Mouse (Mus musculus) kidney, embryonic 14.5 days (tissue): ENCODE results near the gene Dnajc4. TPM values are rescaled to one million over a fixed set of nuclear protein-coding genes. Genes with fewer than 3 reads are reported as not detected.
A peak's percentile ranks its signal among the peaks of the same experiment; 100 is the strongest.

Experiments
- ATAC-seq: fragments of 200-750 bp; cut with Nextera tagmentation; 2 replicates; pipeline ENCODE4 v1.8.0; 2017; ENCODE audit warnings: moderate number of reproducible peaks, mild to moderate bottlenecking, moderate TSS enrichment, moderate library complexity; ENCODE audit not compliant: low FRiP score, low TSS enrichment
- H3K27ac ChIP-seq: fragments of 300-500 bp; sonication (generic); 2 replicates; pipeline ENCODE4 v1.5.1; 2014; ENCODE audit warnings: low read depth, mild to moderate bottlenecking, low read length, moderate library complexity, mixed read lengths
- H3K27me3 ChIP-seq: fragments of 300-500 bp; sonication (generic); 2 replicates; pipeline ENCODE4 v1.6.1; 2014; ENCODE audit warnings: mild to moderate bottlenecking, low read length; ENCODE audit not compliant: control insufficient read depth, insufficient read depth
- H3K36me3 ChIP-seq: fragments of 300-500 bp; sonication (generic); 2 replicates; pipeline ENCODE4 v1.6.1; 2014; ENCODE audit warnings: low read length, mixed read lengths; ENCODE audit not compliant: control insufficient read depth, insufficient read depth
- H3K4me1 ChIP-seq: fragments of 300-500 bp; sonication (generic); 2 replicates; pipeline ENCODE4 v1.6.1; 2014; ENCODE audit warnings: low read length, mixed read lengths; ENCODE audit not compliant: control insufficient read depth, insufficient read depth
- H3K4me2 ChIP-seq: fragments of 300-500 bp; sonication (generic); replicated peaks from 2 replicates; pipeline ENCODE4 v1.6.1; 2014; ENCODE audit warnings: low read depth, mild to moderate bottlenecking, low read length
- H3K4me3 ChIP-seq: fragments of 300-500 bp; sonication (generic); 2 replicates; pipeline ENCODE4 v1.5.1; 2014; ENCODE audit warnings: mild to moderate bottlenecking, low read length
- H3K9ac ChIP-seq: fragments of 300-500 bp; sonication (generic); 2 replicates; pipeline ENCODE4 v1.6.1; 2014; ENCODE audit warnings: low read depth, mild to moderate bottlenecking, low read length, moderate library complexity
- H3K9me3 ChIP-seq: fragments of 300-500 bp; sonication (generic); 2 replicates; pipeline ENCODE4 v1.6.1; 2016; ENCODE audit warnings: low read length; ENCODE audit not compliant: control insufficient read depth
- WGBS: fragments of 180-500 bp; shearing (Covaris S2); extraction: QIAGEN DNeasy Blood & Tissue Kit; methylation state at CpG from one replicate; pipeline ENCODE4 v1.1.7; 2014; 5-methylcytosine and 5-hydroxymethylcytosine counted together
- polyA plus RNA-seq: library from polyadenylated mRNA; unstranded; fragments of >200 nt; fragmentation: Nextera tagmentation; extraction: Ambion mirVana; gene quantifications from 2 replicates; pipeline ENCODE4 v1.2.1, GENCODE M21; 2014

The Dnajc4 gene
- polyA plus RNA-seq, 1 experiment from 2014 or later = 24.0 TPM

DNA sequence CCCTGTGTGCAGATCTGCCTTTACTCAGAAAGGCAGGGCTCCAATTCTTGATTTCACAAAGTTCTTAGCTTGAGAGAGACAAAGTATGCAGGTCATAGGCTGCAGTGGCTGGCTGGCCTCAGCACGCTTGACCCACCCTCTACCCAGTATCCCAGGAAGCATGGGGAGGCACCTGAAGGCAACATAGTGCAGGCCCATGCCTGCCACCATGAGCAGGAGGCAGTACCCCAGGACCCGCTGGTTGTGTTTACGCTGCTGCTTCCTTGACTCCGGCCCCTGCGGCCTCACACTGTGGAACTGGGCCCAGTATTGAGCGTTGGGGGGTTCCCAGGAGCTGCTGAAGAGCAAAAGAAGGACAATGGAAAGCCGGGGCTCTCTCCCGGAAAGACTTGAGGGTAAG lies 3.1 kb downstream of the Dnajc4 start:
- Histone ChIP-seq H3K4me2 (no peak overlapping the region), H3K9me3 (no peaks in the 10 kb centered on the region), H3K4me3 (no peak overlapping the region), H3K9ac (no peak overlapping the region), H3K4me1 (peaks cover 23% of the 10 kb centered on the region), H3K27me3 (no peaks in the 10 kb centered on the region), H3K36me3 (peaks cover 6% of the 10 kb centered on the region; the same call in 1 of the 2 replicates), H3K27ac (no peak overlapping the region)
- 82% methylated on average over 8 of the region's 8 CpGs for WGBS
- no peak for ATAC-seq

DNA sequence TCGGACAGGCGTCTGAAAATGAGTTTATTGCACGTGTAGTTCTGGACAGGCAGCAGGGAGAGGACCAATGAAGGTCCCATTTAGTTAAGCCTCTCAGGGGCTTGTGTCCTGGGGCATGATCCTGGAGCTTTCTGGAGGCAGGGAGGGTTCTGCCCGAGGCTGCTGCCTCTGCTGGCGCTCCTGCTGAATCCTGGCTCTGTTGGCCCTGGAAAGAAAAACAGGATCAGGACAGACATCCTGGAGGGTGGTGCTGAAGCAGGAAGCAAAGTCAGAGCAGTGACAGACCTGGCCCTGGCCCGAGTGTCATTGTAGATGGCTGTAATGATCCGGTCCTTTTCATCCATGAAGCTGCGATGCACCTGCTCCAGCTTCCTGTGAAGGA lies 4.5 kb downstream of the Dnajc4 start:
- Histone ChIP-seq H3K4me1 (peaks cover 17% of the 10 kb centered on the region), H3K9ac (peak overlapping the region; percentile 96), H3K27me3 (no peaks in the 10 kb centered on the region), H3K36me3 (peaks cover 16% of the 10 kb centered on the region; the same call in 1 of the 2 replicates), H3K9me3 (no peaks in the 10 kb centered on the region), H3K4me3 (peak overlapping the region; percentile 85), H3K27ac (peak overlapping the region; percentile 69; the same call in 1 of the 2 replicates), H3K4me2 (peak overlapping the region; percentile 90)
- ATAC-seq = no peak
- WGBS = 2% methylated on average over 8 of the region's 8 CpGs

GRCm38 (mm10) chr19:6987061-6987903 lies 5.1 kb downstream of the Dnajc4 start, which contains the start of gene Vegfb:
Gene Vegfb, minus strand, starts transcription at chr19:6987651.
- Histone ChIP-seq H3K36me3 (peaks cover 20% of the 10 kb centered on the region; the same call in 1 of the 2 replicates), H3K27ac (peak within 1 kb of the TSS; percentile 69; the same call in 1 of the 2 replicates), H3K27me3 (no peaks in the 10 kb centered on the region), H3K9me3 (no peaks in the 10 kb centered on the region), H3K9ac (peak within 1 kb of the TSS; percentile 96), H3K4me1 (peaks cover 16% of the 10 kb centered on the region), H3K4me2 (peak within 1 kb of the TSS; percentile 90), H3K4me3 (peak within 1 kb of the TSS; percentile 85)
- ATAC-seq = peak; percentile 56
- WGBS = 1% methylated on average over 75 of the region's 85 CpGs

DNA sequence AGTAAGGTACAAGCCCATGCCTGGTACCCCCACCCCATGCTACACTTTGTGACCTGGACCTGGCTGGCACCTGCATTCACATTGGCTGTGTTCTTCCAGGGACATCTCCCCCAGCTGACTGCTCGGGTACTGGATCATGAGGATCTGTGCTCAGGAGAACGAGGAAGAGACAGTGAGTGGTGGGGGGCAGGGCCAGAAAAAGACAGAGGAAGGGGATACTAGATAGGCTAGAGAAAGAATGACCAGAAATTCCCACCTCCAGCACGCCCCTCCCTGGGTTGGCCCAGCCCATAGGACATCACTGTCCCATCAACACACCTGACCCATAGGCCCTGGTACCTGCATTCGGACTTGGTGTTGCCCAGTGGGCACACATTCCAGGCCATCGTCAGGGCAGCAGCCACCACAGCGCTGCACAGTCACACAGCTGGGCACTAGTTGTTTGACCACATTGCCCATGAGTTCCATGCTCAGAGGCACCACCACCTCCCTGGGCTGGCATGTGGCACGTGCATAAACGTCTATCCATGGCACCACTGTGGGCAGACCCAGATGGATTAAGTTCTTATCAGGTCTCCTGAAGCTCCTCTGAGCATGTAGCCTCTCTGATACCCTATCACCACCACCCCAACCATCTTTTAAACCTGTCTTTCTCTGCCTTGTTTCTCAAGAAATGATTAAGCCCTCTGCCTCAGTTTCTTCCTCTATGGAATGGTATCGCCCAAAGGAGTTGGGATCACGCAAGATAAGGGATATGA lies 6.2 kb downstream of the Dnajc4 start:
- Histone ChIP-seq H3K4me1 (peaks cover 18% of the 10 kb centered on the region), H3K4me3 (peak overlapping the region; percentile 85), H3K27ac (no peak overlapping the region), H3K9ac (peak overlapping the region; percentile 96; the same call in 1 of the 2 replicates), H3K4me2 (peak overlapping the region; percentile 90), H3K36me3 (peaks cover 22% of the 10 kb centered on the region; the same call in 1 of the 2 replicates), H3K27me3 (no peaks in the 10 kb centered on the region), H3K9me3 (no peaks in the 10 kb centered on the region)
- 76% methylated on average over 10 of the region's 10 CpGs for WGBS
- no peak for ATAC-seq

- Histone ChIP-seq H3K36me3 (peaks cover 22% of the 10 kb centered on the region; the same call in 1 of the 2 replicates), H3K9me3 (no peaks in the 10 kb centered on the region), H3K4me2 (no peak overlapping the region), H3K4me3 (no peak overlapping the region), H3K27ac (no peak overlapping the region), H3K9ac (no peak overlapping the region), H3K27me3 (no peaks in the 10 kb centered on the region), H3K4me1 (peaks cover 22% of the 10 kb centered on the region)
- ATAC-seq = no peak
- 84% methylated on average over 19 of the region's 19 CpGs for WGBS
Observed at GRCm38 (mm10) chr19:6985300-6985699, 7.1 kb downstream of the Dnajc4 start.

DNA sequence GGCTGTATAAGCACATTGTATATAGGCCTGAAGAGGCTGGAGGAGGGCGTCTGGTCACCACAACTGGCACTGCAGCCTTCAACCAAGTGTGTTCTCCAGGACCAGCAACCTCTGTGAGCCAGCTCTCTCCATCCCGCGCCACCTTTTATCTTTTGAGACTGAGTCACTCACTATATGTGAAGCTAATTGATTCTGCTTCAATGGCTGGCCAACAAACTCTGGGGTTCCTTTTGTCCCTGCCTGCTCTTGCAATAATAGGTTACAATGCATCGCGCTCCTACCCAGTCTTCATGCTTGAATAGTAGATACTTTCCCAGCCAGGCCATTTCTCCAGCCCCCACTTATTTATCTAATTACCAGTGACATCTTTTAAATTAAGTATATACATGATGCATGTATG lies 8.8 kb downstream of the Dnajc4 start:
- Histone ChIP-seq H3K9ac (no peak overlapping the region), H3K27ac (no peak overlapping the region), H3K4me2 (no peak overlapping the region), H3K4me3 (no peak overlapping the region), H3K27me3 (no peaks in the 10 kb centered on the region), H3K4me1 (peaks cover 26% of the 10 kb centered on the region), H3K36me3 (peaks cover 24% of the 10 kb centered on the region; the same call in 1 of the 2 replicates), H3K9me3 (no peaks in the 10 kb centered on the region)
- ATAC-seq = no peak
- 94% methylated on average over 5 of the region's 5 CpGs for WGBS

GRCm38 (mm10) chr19:6981465-6981864 lies 10.9 kb downstream of the Dnajc4 start:
- Histone ChIP-seq H3K36me3 (peaks cover 42% of the 10 kb centered on the region), H3K4me3 (no peak overlapping the region; the same call in 1 of the 2 replicates), H3K4me2 (peak overlapping the region; percentile 81; the same call in 1 of the 2 replicates), H3K9ac (no peak overlapping the region), H3K4me1 (peaks cover 33% of the 10 kb centered on the region), H3K27ac (no peak overlapping the region), H3K27me3 (no peaks in the 10 kb centered on the region), H3K9me3 (no peaks in the 10 kb centered on the region)
- 87% methylated on average over 4 of the region's 4 CpGs for WGBS
- no peak for ATAC-seq

DNA sequence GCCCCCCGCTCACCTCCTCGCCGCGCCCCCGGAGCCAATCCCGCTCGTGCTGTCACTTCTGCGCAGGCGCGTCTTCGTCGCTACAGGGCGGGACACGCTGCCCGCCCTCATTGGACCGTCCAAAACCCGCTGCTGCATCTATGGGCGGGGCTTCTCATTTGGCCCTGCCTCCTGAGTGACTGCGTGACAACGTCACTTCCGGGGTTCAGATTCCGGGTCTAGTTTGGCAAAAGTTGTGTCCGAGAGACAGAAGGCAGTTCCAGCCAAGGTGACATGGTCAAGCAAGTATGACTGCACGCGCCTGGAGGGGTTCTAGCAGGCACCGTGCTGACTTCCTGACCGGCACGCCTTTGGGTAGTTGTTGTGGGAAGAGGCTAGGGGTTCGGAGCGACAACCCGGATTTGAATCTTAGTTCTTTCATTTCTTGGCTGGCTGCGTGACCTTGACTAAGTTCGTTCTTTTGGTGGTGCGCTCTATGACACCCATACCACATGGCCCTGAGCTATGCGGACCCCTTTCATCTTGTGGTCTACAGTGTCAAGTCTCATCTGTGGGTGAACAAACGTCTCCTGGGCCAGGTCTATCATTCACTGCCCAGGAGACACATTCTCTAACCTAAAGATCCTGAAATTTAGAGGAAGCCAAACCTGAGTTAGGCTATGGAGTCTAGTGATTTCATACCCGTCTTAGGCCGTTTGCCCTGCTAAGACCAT lies 11.8 kb downstream of the Dnajc4 start, which contains the start of gene Fkbp2:
TSS of gene Fkbp2 (minus strand) at position 121 of the 713 bp plus-strand sequence.
- Histone ChIP-seq H3K4me3 (peak within 1 kb of the TSS; percentile 69), H3K27me3 (no peaks in the 10 kb centered on the region), H3K4me1 (peaks cover 34% of the 10 kb centered on the region), H3K4me2 (peak within 1 kb of the TSS; percentile 81), H3K9me3 (no peaks in the 10 kb centered on the region), H3K36me3 (peaks cover 42% of the 10 kb centered on the region), H3K27ac (peak within 1 kb of the TSS; percentile 93), H3K9ac (peak within 1 kb of the TSS; percentile 86)
- peak; percentile 85 for ATAC-seq
- 2% methylated on average over 38 of the region's 38 CpGs for WGBS
